Mouse (Mus musculus): ENCODE results near the gene Rnf145.

DNA sequence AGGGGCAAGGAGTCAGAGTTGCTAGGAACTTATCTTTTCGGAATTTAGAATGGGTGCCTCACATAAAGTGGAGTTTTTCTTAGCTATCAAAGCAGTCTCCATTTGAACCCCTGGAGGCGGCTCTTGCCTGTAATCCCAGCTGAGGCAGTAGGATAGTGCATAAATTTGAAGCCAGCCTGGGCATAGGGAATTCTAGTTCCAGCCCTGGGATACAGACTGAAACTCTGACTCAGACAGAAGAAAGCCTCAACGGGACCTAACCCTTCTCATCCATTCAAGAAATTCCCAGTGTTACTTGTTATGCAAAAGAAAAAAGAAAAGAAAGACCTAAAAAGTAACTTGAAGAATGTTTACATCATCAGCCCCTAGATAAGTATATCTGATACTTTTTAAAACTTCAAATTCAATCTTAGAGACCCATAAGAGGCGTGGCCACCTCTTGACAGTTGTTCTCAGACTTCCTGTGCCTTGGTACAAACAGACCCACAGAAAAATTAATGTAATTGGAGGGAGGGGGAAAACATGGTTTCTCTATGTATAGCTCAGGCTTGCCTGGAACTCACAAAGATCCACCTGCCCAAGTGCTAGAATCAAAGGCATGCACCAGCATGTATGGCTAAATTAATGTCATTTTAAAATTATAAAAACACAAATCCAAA is 47.3 kb upstream of the Rnf145 start:
- no peak for TF ChIP-seq CTCF (IDR thresholded peaks at IDR 0.05; ENCODE audit: low read depth)
- no peak for TF ChIP-seq EP300 (IDR thresholded peaks at IDR 0.05; ENCODE audit: low read depth)

Measured in heart, postnatal 0 days (tissue).